Mouse (Mus musculus) CD4-positive, CD25-positive, alpha-beta regulatory T cell, adult 9 weeks (primary cell): ENCODE data around the gene Clcn1. TPM values are rescaled to one million over a fixed set of nuclear protein-coding genes. Genes with fewer than 3 reads are reported as not detected.

ENCODE experiments used
- polyA plus RNA-seq: library from polyadenylated mRNA; unstranded; fragments of 100-300 nt; shearing (Covaris generic); gene quantifications from one replicate; pipeline ENCODE4 v1.2.1, GENCODE M21; 2017

Clcn1 gene
- polyA plus RNA-seq = not detected

GRCm38 (mm10) chr6:42286448-42286847 lies at the start of gene Clcn1:
Clcn1 (plus strand) TSS chr6:42286685.

GRCm38 (mm10) chr6:42245711-42246353 lies 40.7 kb upstream of the Clcn1 start, which contains the start of gene Gstk1:
Gstk1 (plus strand) TSS chr6:42245935.

DNA sequence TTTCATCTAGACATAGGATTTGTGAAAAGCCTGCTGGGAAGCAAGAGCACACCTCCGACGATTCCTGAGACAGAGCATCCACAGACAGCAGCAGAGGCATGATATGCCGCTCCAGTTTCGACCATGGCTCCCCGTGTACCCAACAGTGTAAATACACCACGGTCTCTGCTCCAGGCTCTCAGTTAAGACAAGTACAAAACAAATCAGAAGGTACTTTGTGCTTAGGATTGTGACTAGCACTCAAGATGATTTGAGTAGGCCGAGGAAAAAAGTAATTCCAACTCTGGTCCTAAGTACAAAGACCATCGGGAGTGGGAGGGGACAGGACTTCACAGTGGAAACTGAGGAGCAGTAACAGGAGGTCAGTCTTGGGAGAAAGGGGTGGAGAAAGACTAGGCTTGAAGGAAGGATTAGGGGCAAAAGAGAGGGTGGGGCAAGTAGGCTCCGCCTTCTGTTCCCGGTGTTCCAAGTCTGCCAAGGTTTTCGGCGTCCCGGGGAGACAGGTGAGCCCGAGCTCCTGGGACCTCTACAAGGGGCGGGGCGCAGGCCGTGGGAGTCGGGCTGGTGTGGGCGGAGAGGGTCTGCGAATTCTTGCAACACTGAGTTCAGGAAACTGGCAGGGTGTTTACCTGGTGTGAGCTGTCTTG lies 24.8 kb upstream of the Clcn1 start, which contains the start of gene Tmem139:
Tmem139 (plus strand) TSS at position 447 of the 647 bp plus-strand sequence.

DNA sequence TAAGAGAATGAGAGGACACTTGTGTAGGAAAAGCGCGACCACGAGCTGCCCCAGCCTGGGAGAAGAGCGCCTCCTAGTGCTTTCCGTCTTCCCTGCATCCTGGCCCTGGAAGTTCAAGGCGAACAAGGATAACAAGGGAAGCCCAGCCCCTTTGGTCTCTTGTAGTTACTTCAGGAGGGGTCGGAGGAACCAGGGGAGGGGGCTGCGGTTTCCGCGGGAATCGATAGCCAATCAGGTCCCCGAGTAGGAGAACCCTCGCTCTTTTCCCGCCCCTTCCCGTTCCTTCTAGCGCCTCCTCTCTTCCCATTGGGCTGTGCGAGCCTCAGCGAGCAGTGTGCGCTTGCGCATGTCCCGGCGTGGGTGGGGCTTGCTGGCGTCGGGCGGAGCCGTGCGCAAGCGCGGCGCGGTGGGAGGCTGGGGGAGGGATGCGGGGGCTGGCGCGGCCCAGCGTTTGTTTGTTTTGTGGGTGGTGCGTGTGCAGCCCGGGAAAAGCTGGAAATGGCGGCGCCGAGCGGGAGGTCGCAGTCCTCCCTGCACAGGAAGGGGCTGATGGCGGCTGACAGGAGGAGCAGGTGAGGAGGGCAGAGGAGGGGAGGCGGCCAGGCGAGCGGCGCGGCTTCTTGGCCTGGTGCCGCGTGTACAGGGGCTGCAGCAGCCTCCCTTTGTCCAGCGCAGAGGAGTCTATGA lies 21.7 kb upstream of the Clcn1 start, which contains the start of gene Casp2:
Casp2 (plus strand) TSS at position 360 of the 687 bp plus-strand sequence.

GRCm38 (mm10) chr6:42324482-42325267 lies 38.2 kb downstream of the Clcn1 start, which contains the start of gene Fam131b:
Fam131b (minus strand) TSS chr6:42324643.

GRCm38 (mm10) chr6:42349426-42350020 lies 63.0 kb downstream of the Clcn1 start, which contains the start of gene Zyx:
Zyx (plus strand) TSS chr6:42349630.

Other genes starting within 250 kb of the Clcn1 start
- gene Sva, start 248.3 kb upstream of the Clcn1 start, polyA plus RNA-seq = not detected
- not detected for gene Tas2r139, start 145.7 kb upstream of the Clcn1 start, polyA plus RNA-seq
- gene Tas2r144, start 71.4 kb upstream of the Clcn1 start, polyA plus RNA-seq = not detected
- gene Gstk1, start 40.8 kb upstream of the Clcn1 start, polyA plus RNA-seq = 15.6 TPM
- not detected for gene Tmem139, start 24.7 kb upstream of the Clcn1 start, polyA plus RNA-seq
- 79.9 TPM for gene Casp2, start 21.7 kb upstream of the Clcn1 start, polyA plus RNA-seq
- not detected for gene Fam131b, start 38.0 kb downstream of the Clcn1 start, polyA plus RNA-seq
- gene Zyx, start 62.9 kb downstream of the Clcn1 start, polyA plus RNA-seq = 53.3 TPM
- gene Epha1, start 86.6 kb downstream of the Clcn1 start, polyA plus RNA-seq = 0.21 TPM
- gene Tas2r143, start 113.6 kb downstream of the Clcn1 start, polyA plus RNA-seq = not detected
- gene Tas2r135, start 118.7 kb downstream of the Clcn1 start, polyA plus RNA-seq = not detected
- not detected for gene Tas2r126, start 147.8 kb downstream of the Clcn1 start, polyA plus RNA-seq
- gene Olfr458, start 178.5 kb downstream of the Clcn1 start, polyA plus RNA-seq = not detected
- not detected for gene Olfr457, start 189.7 kb downstream of the Clcn1 start, polyA plus RNA-seq
- not detected for gene Olfr456, start 200.5 kb downstream of the Clcn1 start, polyA plus RNA-seq